32 mouse cellular contexts compared by ENCODE assay signal in the genomic region with DNA sequence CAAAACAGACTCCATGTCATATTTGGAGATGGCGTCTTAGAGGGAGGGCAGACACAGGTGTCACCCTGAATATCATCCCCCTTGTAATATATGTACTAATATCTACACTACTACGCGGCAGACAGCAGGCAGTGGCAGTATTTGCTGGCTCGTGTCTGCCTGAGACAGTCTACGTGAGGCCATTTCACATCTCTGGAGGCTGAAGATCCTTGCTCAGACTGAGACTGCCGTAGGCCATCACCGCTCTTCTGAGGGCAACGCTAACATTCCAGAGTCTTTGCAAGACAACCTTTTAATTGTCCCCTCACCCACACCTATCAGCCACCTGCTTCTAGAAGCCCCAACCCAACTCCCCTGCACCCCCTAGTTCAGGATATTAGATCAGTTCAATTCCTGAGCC.
"Had no signal": no experiment of that assay in that cellular context is flagged by ENCODE, and none has a peak within 500 bp of the region (broad histone marks: within the 10 kb centered on the region; RNA-seq: fewer than 3 reads in every experiment).

No protein-coding gene starts in this region.

- H3K27me3 ChIP-seq: limb, embryonic 12.5 days; limb, embryonic 13.5 days; limb, embryonic 15.5 days; liver, embryonic 13.5 days; liver, embryonic 15.5 days; lung, embryonic 15.5 days; megakaryocyte, embryonic 14.5 days; midbrain, embryonic 12.5 days; midbrain, embryonic 13.5 days; midbrain, embryonic 15.5 days; neural tube, embryonic 12.5 days; neural tube, embryonic 13.5 days had no signal

- ATAC-seq: liver, postnatal 0 days; lung, postnatal 0 days; midbrain, embryonic 13.5 days; midbrain, embryonic 15.5 days; midbrain, embryonic 16.5 days had no signal

- H3K4me2 ChIP-seq: limb, embryonic 12.5 days; limb, embryonic 13.5 days; limb, embryonic 15.5 days; liver, embryonic 11.5 days; liver, embryonic 13.5 days; liver, embryonic 15.5 days; lung, embryonic 14.5 days; lung, embryonic 15.5 days; midbrain, embryonic 11.5 days; midbrain, embryonic 12.5 days; midbrain, embryonic 13.5 days; midbrain, embryonic 15.5 days; neural tube, embryonic 12.5 days; neural tube, embryonic 13.5 days had no signal

- H3K9me3 ChIP-seq: limb, embryonic 10.5 days; limb, embryonic 12.5 days; limb, embryonic 13.5 days; limb, embryonic 15.5 days; liver, embryonic 13.5 days; liver, embryonic 15.5 days; lung, embryonic 15.5 days; megakaryocyte, embryonic 14.5 days; midbrain, embryonic 10.5 days; midbrain, embryonic 12.5 days; midbrain, embryonic 13.5 days; midbrain, embryonic 15.5 days; neural tube, embryonic 12.5 days; neural tube, embryonic 13.5 days had no signal

- H3K36me3 ChIP-seq: limb, embryonic 15.5 days; liver, embryonic 15.5 days; midbrain, embryonic 12.5 days; midbrain, embryonic 13.5 days; midbrain, embryonic 15.5 days; neural tube, embryonic 13.5 days had no signal

- H3K27ac ChIP-seq: limb, embryonic 10.5 days; limb, embryonic 12.5 days; limb, embryonic 13.5 days; limb, embryonic 15.5 days; liver, embryonic 13.5 days; liver, embryonic 14.5 days; liver, embryonic 15.5 days; lung, embryonic 15.5 days; macrophage; midbrain, embryonic 10.5 days; midbrain, embryonic 12.5 days; midbrain, embryonic 13.5 days; midbrain, embryonic 15.5 days; neural tube, embryonic 12.5 days; neural tube, embryonic 13.5 days had no signal

- H3K9ac ChIP-seq: limb, embryonic 12.5 days; limb, embryonic 13.5 days; limb, embryonic 15.5 days; liver, embryonic 13.5 days; liver, embryonic 14.5 days; liver, embryonic 15.5 days; liver, postnatal 0 days; lung, embryonic 14.5 days; lung, embryonic 15.5 days; midbrain, embryonic 12.5 days; midbrain, embryonic 13.5 days; midbrain, embryonic 15.5 days; neural tube, embryonic 12.5 days; neural tube, embryonic 13.5 days had no signal

- H3K4me3 ChIP-seq: limb, embryonic 10.5 days; limb, embryonic 12.5 days; limb, embryonic 13.5 days; limb, embryonic 15.5 days; liver, embryonic 13.5 days; liver, embryonic 15.5 days; lung, embryonic 15.5 days; megakaryocyte, embryonic 14.5 days; midbrain, embryonic 10.5 days; midbrain, embryonic 12.5 days; midbrain, embryonic 13.5 days; midbrain, embryonic 15.5 days; myocyte; neural tube, embryonic 12.5 days; neural tube, embryonic 13.5 days had no signal

- DNase-seq: left cerebral cortex, postnatal 4 days; liver; liver, embryonic 13.5 days; liver, postnatal 0 days; lung, adult 18-20 months; lung, adult 2 months; lung, embryonic 14.5 days; lung, postnatal 10 days; lung, postnatal 14 days; lung, postnatal 36 days; lung, postnatal 4 days; midbrain, embryonic 14.5 days had no signal
